Mouse (Mus musculus) testis, adult 2 months (tissue): ENCODE data around the gene Cog6. TPM values are rescaled to one million over a fixed set of nuclear protein-coding genes. Genes with fewer than 3 reads are reported as not detected.

ENCODE experiments used
- H3K27ac ChIP-seq: fragments of 200-500 bp; 2 replicates; pipeline ENCODE4 v1.5.1; 2012; ENCODE audit warnings: low read depth, low read length; ENCODE audit not compliant: control insufficient read depth, insufficient read depth
- H3K27me3 ChIP-seq: fragments of 200-500 bp; 2 replicates; pipeline ENCODE4 v1.6.1; 2012; ENCODE audit warnings: mild to moderate bottlenecking, low read length, moderate library complexity; ENCODE audit not compliant: control insufficient read depth, insufficient read depth
- H3K36me3 ChIP-seq: fragments of 200-500 bp; 2 replicates; pipeline ENCODE4 v1.6.1; 2012; ENCODE audit warnings: mild to moderate bottlenecking, low read length; ENCODE audit not compliant: control insufficient read depth, insufficient read depth
- H3K4me1 ChIP-seq: fragments of 200-500 bp; 2 replicates; pipeline ENCODE4 v1.6.1; 2012; ENCODE audit warnings: low read length; ENCODE audit not compliant: control insufficient read depth, insufficient read depth
- H3K4me3 ChIP-seq: fragments of 200-500 bp; 2 replicates; pipeline ENCODE4 v1.5.1; 2012; ENCODE audit warnings: low read depth, mild to moderate bottlenecking, low read length, moderate library complexity, mixed read lengths; ENCODE audit not compliant: control insufficient read depth
- CTCF ChIP-seq: fragments of 200-500 bp; IDR thresholded peaks from 2 replicates; pipeline ENCODE4 v1.5.1; 2012; ENCODE audit warnings: low read depth, mild to moderate bottlenecking, inconsistent platforms, low read length, moderate library complexity; ENCODE audit not compliant: control insufficient read depth, insufficient read depth, insufficient replicate concordance
- POLR2A ChIP-seq: fragments of 200-500 bp; IDR thresholded peaks from 2 replicates; pipeline ENCODE4 v1.6.1; 2012; ENCODE audit warnings: low read depth, mild to moderate bottlenecking, inconsistent platforms, low read length, moderate library complexity; ENCODE audit not compliant: control insufficient read depth
- polyA plus RNA-seq: library from polyadenylated mRNA; depleted of rRNA; stranded (reverse); fragments of >200 nt; gene quantifications from 2 replicates; pipeline ENCODE4 v1.2.3, GENCODE M21; 2012

The Cog6 gene
- polyA plus RNA-seq, 1 experiment, result 88.7 TPM

GRCm38 (mm10) chr3:52960951-52961350, 56.1 kb downstream of the Cog6 start:
- Histone ChIP-seq H3K4me3 (no peak overlapping the region), H3K36me3 (no peaks in the 10 kb centered on the region), H3K27me3 (no peaks in the 10 kb centered on the region), H3K27ac (no peak overlapping the region), H3K4me1 (peaks cover 5% of the 10 kb centered on the region)
- no peak for TF ChIP-seq POLR2A
- no peak for TF ChIP-seq CTCF

- H3K27ac ChIP-seq, result no peak overlapping the region
- no peaks in the 10 kb centered on the region for H3K36me3 ChIP-seq
- peaks cover 5% of the 10 kb centered on the region for H3K4me1 ChIP-seq
- TF ChIP-seq CTCF (no peak), POLR2A (no peak)
- no peaks in the 10 kb centered on the region for H3K27me3 ChIP-seq
- H3K4me3 ChIP-seq, result no peak overlapping the region
Observed at GRCm38 (mm10) chr3:52958444-52959120, 58.5 kb downstream of the Cog6 start.

GRCm38 (mm10) chr3:52957861-52958260, 59.2 kb downstream of the Cog6 start:
- no peaks in the 10 kb centered on the region for H3K27me3 ChIP-seq
- H3K4me3 ChIP-seq, result no peak overlapping the region
- no peak for TF ChIP-seq CTCF
- H3K27ac ChIP-seq, result no peak overlapping the region
- no peaks in the 10 kb centered on the region for H3K36me3 ChIP-seq
- peaks cover 5% of the 10 kb centered on the region for H3K4me1 ChIP-seq

- TF ChIP-seq CTCF (no peak), POLR2A (no peak)
- Histone ChIP-seq H3K27me3 (no peaks in the 10 kb centered on the region), H3K4me3 (no peak overlapping the region), H3K27ac (no peak overlapping the region), H3K4me1 (peaks cover 2% of the 10 kb centered on the region), H3K36me3 (no peaks in the 10 kb centered on the region)
Observed at GRCm38 (mm10) chr3:52956236-52956635, 60.8 kb downstream of the Cog6 start.

- Histone ChIP-seq H3K4me3 (no peak overlapping the region), H3K4me1 (peaks cover 2% of the 10 kb centered on the region), H3K36me3 (no peaks in the 10 kb centered on the region), H3K27ac (no peak overlapping the region), H3K27me3 (no peaks in the 10 kb centered on the region)
- TF ChIP-seq CTCF, result no peak
- TF ChIP-seq POLR2A, result no peak
Observed at GRCm38 (mm10) chr3:52955481-52956019, 61.5 kb downstream of the Cog6 start.

- Histone ChIP-seq H3K4me1 (peaks cover 2% of the 10 kb centered on the region), H3K36me3 (no peaks in the 10 kb centered on the region), H3K27ac (no peak overlapping the region), H3K27me3 (no peaks in the 10 kb centered on the region), H3K4me3 (no peak overlapping the region)
- no peak for TF ChIP-seq POLR2A
- no peak for TF ChIP-seq CTCF
Observed at GRCm38 (mm10) chr3:52954656-52955055, 62.4 kb downstream of the Cog6 start.

- Histone ChIP-seq H3K4me3 (no peak overlapping the region), H3K27me3 (no peaks in the 10 kb centered on the region), H3K27ac (no peak overlapping the region), H3K4me1 (peaks cover 2% of the 10 kb centered on the region), H3K36me3 (no peaks in the 10 kb centered on the region)
- TF ChIP-seq POLR2A (no peak), CTCF (no peak)
Observed at GRCm38 (mm10) chr3:52953831-52954230, 63.2 kb downstream of the Cog6 start.

GRCm38 (mm10) chr3:52948824-52949223, 68.2 kb downstream of the Cog6 start:
- H3K36me3 ChIP-seq, result no peaks in the 10 kb centered on the region
- TF ChIP-seq CTCF (no peak), POLR2A (no peak)
- H3K4me1 ChIP-seq, result no peaks in the 10 kb centered on the region

More at GRCm38 (mm10) chr3:52948824-52949223, 68.2 kb downstream of the Cog6 start:
- Histone ChIP-seq H3K27me3 (no peaks in the 10 kb centered on the region), H3K27ac (no peak overlapping the region), H3K4me3 (no peak overlapping the region)
